Mouse (Mus musculus) embryo, embryonic 11 days (tissue): Measurements from ENCODE around the gene Olfr1368.

Source experiments
- DNase-seq: peaks from one replicate; pipeline ENCODE4 v3.0.0-alpha.2; 2015

Gene Olfr1368

DNA sequence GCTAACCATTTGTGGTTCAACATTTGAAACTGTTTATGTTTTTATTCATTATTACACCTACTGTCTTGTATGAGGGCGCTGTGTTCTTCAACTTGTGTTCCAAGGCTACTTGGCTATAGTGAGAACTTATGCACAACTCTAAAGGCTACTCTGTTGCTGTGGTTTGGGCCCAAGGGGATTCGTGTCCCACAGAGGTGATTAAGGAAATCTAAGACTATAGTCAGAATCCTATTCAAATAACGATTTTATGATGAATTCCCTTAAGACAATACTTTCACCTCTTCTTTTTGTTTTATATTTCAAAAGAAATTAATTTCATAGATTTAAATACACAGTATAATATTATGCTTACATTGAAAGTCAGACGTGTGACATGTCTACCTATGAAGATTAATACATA lies at the start of gene Olfr1368:
Olfr1368 (minus strand) TSS at position 101 of the 400 bp plus-strand sequence.
- no peak for DNase-seq

DNA sequence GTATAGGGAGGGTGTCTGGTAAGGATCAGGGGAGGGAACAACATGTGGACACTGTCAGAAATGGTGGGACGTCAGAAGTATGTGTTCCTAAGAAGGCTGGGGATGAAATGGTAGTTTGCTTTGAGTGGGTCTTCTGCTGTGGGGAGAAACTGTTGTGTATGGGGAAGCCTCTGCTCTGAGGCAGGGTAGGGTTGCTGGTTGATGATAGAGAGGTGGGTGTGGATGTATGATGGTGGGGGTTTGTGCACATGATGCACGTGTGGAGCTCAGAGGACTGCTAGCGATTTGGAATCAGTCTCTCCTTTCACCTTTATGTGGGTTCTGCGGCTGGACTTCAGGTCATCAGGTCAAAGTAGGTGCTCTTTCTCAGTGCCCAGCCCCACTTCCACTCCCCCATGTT lies 39.9 kb upstream of the Olfr1368 start:
- no peak for DNase-seq

DNA sequence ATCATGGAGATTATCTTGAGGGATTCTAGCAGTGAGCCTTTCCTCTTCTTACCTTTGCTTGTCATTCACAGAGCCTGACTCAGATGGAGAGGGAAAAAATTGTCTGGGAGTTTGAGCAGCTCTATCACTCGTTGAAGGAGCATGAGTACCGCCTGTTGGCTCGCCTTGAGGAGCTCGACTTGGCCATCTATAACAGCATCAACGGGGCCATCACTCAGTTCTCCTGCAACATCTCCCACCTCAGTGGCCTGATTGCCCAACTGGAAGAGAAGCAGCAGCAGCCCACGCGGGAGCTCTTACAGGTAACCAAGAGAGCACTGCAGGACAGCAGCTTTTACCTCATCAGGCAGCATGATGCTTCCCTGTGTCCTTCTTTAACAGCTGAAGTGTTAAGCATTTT lies 38.0 kb upstream of the Olfr1368 start:
- DNase-seq: no peak

DNA sequence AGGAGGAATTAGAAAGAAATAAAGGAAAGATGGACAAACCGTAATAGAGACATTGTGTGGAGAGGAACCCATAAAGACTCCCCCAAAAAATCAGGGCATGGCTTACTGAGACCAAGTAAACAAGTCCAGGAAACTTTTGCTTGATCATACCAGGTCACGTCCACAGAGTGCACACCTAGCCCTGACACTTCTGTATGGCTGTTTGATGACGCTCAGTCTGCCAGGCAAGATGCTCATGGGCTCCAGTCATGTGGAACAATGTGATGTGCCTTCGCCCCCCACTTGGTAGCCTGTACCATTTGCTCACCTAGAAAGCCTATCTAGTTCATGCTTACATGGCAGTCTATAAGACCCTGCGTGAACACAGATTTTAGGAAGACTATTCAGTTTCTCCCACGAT lies 37.4 kb upstream of the Olfr1368 start:
- DNase-seq: no peak

DNA sequence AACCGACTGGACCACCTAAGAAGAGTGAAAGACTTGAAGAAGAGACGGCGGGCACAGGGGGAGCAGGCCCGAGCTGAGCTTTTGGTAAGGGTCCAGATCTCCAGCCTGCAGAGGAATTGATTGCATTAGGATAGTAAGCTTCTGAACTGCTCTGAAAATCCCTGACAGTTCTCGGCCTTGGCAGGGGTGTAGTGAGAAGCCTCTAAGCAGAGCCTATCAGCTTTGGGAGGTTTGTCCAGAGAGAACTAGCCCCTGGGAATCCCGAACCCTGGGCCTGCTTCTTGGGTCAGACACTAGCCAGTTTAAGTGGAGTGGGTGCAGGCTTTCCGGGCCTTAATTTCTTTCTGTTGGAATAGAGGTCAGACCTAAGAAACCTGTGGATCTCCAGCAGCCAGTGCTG lies 36.3 kb upstream of the Olfr1368 start:
- no peak for DNase-seq

DNA sequence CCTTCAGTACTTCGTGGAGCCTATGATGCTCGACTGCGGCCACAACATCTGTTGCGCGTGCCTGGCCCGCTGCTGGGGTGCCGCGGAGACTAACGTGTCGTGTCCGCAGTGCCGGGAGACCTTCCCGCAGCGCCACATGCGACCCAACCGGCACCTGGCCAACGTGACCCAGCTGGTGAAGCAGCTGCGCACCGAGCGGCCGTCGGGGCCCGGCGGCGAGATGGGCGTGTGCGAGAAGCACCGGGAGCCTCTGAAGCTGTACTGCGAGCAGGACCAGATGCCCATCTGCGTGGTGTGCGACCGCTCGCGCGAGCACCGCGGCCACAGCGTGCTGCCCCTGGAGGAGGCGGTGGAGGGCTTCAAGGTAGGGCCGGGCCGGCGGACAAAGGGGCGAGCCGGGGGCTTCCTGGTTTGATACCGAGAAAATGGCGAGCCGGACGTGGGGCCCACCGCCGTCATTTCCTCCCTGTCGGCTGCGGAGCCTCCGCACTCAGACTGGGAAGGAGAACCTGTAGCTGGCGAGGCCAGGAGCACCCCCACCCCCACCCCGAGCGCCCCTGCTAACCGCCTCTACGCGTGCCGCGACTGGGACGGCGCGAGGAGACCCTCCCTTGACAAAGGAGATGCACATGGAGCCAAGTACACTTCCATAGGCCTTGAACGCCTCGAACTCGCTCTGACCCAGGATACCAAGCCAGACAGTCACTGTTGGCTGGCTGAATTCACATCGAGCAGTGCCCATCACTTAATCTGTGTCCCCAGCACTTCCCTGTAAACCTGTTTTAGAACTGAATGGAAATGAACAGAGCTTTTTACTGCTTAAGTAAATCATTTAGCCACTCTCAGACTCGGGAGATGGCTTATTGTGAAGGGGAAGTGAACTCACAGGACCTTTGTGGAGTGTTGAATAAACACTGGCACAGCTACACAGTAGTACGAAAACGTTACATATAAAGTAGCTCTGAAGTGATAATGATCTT lies 35.2 kb upstream of the Olfr1368 start:
- peak; percentile 78 for DNase-seq

DNA sequence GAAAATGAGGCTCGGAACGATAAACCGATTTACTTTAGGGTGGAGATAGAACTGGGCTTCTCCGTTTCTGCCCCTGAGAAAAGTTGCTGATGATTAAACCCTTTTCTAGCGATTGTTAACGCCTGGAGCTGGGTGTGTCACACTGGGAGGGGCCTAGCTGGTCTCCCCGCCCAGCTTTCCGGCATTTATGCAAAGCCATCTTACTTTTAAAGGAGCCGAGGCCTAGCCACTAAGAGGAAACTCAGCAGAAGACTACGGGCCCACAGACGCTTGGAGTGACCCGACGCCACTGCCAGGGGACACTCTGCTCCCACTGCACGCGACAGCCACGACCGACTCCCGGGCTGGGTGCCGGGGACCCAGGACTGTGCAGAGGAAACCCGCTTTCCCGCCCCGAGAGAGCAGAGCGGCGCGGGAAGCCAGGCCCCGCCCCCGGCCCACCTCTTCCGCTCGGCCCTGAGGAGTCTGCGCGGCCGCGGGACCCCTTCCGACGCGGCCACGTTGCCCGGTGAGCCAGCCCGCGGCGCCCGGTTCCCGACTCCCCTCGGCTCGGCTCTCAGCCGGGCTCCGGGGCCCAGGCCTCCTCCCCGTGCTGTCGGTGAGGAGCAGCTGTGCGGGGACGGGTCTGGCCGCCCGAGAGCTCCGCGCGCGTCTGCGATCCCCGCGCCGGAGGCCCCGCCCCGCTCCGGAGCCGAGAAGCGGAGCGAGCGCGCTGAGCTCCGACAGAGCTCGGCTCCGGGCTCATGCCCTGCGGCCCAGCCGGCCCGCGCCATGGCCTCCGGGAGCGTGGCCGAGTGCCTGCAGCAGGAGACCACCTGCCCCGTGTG lies 34.3 kb upstream of the Olfr1368 start:
- peak; percentile 93 for DNase-seq

DNA sequence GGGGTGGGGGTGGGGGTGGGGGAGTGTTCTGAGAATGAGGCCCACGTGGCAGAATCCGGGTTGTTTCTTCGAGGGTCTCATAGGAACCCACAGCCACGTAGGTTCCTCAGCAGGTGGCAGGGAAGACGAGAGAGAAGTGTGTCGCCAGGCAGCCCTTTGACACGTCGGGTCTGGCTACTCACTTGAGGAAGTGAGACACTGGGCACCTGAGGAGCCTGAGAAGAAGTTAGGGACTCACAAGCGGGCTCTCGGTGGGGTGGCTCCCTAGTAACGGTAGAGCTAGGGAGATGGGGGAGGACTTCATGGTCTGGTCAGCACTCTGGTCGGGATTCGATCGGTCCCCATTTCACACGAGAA lies 33.7 kb upstream of the Olfr1368 start, which contains the start of gene Trim27:
Trim27 (plus strand) TSS at position 79 of the 357 bp plus-strand sequence.
- no peak for DNase-seq

DNA sequence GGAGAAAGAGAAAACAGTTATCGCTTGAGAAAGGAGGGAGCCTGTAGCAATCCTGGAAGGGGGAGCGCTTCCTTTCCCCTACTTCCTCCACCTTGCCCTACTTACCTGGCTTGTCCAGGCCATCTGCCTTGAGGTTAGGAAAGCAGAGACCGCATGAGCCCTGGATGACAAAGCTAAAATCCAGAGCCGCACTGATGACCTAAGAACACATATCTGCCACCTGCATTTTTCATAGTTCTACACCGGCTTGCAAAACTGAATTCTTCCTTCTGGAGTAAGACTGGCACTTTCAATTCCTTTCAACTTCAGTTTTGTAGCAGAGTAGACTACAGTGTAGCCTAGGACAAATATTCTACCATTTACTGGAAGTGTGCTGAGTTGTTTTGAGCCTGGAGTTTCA lies 32.7 kb upstream of the Olfr1368 start:
- no peak for DNase-seq

DNA sequence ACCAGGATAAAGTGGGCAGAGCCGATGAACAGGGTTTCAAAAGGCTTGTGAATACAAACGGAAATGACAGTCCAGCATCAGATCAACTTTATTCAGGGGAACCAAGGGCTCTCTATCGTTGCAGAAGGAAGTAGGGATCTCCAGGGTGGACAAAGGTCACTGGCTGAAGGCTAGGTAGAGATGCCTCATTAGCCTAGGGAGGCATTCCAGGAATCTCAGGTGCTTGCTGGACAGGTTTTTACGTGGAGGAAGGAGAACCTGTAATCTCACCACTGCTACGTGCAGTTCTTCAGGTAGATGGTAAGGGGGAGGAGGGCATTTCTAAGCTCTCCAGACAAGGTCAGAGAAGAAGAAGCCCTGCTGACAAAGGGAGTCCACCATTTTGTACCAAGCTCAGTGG lies 32.0 kb upstream of the Olfr1368 start:
- DNase-seq: no peak

DNA sequence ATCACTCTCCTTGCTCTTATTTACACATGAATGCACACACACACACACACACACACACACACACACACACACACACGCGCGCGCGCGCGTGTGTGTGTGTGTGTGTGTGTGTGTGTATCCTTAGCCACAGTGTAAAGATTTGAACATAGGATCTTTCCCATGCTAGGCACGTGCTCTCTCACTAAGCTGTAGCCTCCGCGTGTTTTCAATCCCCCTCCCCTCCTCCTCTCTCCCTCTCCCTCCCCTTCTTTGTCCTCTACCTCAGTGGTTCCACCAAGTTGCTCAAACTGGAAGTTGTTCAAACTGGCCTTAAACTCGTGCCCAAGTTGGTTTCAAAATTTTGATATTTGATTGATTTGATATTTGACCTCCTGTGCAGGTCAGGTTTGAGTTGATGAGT lies 31.1 kb upstream of the Olfr1368 start:
- no peak for DNase-seq

DNA sequence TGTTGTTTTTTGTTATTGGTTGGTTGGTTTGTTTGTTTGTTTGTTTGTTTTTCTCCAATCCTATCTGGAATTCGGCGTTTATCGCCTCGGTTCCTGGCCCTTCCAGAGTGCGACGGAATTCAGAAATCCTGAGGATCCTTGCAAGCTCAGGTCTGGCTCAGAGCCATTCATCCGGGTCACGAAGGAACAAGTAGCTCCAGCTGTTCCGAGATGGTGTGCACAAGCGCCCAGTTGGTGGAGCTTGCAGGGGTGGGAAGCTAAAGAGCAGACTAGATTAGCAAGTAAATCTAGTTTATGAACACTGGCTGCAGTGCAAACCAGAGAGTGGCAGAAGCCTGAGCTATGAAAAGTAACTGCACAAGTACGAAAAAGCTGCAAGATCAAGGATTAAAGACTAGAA lies 27.4 kb upstream of the Olfr1368 start:
- DNase-seq: peak; percentile 87

DNA sequence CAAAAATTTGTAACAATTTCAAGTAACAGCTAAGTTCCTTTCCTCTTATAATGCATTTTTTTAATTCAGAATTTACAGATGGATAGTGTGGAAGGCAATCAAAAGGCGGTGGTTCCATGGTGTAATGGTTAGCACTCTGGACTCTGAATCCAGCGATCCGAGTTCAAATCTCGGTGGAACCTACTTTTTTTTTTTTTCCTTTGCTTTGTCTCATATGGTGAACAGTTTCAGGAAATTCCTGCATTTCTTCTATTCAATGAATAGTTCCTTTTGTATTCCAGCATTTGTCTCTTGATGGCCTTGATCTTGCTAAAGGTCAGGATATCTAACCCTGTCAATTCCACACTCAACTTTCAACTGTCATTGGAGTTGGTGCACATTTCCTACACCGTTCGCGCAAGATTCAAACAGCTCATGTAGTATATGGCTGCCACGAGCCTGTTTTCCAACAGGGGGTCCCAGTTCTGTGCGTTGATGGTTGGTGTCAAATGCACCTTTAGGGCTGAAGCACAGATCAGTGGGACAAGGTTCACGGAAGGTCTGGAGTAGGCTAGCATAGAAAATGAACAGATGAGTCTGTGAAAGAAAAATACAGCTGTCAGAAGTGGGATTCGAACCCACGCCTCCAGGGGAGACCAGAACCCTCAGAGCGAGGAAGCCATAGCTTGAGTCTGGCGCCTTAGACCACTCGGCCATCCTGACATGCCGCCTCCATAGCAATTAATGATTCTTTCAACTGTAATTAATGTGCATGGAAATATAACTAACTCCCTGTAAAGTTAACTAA lies 26.8 kb upstream of the Olfr1368 start:
- peak; percentile 86 for DNase-seq

DNA sequence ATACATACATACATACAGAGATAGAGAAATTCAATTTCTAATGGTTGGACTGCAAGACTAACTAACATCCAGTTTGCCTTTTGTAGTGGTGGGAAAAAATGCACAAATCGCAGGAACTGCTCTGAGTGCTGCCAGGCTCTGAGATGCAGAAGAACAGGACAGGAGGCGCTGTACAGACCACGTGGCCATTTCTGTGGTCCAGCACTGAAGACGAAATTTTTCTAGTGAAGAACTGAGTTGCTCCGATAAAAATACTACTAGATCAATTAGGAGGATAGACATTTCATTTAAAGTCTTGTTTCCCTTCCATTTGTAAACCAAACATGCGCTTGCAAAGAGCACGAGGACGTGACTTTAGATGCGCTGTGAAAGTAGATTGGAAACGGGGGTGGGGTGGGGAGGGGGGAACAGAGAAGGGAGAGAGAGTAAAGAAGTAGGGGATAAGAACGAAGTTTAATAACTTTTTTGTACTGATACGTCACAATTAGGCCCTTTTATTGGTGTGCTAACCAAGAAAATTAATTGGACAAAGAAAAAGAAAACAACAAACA lies 26.0 kb upstream of the Olfr1368 start:
- peak; percentile 80 for DNase-seq

DNA sequence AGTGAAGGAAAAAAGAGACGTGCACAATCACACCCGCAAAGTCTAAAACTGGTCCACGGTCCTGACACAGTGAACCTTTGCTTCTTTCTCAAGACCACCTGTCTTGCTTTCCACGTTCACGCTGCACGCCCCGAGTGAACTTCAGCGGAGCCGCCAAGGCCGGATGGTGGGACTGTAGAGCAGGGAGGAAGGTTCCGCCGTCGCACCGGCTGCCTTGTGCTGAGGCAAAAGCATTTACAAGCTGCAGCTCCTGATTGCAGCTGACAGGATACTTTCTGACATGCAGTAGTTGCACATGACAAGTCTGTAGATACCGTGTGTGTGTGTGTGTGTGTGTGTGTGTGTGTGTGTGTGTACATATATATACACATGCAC lies 25.5 kb upstream of the Olfr1368 start:
- DNase-seq: peak; percentile 60

DNA sequence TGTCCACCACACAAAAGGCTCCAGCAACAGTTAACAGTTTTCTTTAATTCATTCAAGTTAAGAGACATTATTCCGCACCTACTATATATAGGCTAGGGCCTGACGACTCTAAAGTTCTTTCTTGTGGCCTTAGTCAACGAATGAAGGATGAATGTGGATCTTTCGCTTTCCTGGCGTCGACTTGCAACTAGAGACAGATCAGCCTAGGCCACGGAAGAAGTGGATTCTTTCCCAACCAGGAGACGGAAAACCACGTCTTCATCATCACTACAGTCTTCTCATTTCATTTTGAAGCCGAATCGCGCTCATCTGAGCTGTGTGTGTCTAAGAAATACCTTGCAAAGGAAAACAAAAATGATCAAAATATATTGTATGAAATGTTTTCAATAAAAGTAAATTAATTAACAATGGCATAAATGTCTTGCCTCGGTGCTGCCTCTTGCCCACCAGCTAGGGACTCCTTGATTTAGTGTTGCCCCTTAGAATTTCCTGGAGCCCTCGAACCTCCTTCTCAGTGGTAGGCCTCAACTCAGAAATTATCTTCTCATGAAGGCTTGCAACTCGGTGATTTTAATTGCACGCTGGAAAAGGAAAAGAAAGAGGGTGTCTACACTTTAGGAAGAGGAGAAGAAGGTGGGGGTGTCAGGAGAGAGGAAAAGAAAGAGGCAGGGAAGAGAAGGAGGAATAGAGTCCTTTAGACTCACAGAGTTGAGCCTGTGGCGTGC lies 24.9 kb upstream of the Olfr1368 start:
- DNase-seq: no peak

DNA sequence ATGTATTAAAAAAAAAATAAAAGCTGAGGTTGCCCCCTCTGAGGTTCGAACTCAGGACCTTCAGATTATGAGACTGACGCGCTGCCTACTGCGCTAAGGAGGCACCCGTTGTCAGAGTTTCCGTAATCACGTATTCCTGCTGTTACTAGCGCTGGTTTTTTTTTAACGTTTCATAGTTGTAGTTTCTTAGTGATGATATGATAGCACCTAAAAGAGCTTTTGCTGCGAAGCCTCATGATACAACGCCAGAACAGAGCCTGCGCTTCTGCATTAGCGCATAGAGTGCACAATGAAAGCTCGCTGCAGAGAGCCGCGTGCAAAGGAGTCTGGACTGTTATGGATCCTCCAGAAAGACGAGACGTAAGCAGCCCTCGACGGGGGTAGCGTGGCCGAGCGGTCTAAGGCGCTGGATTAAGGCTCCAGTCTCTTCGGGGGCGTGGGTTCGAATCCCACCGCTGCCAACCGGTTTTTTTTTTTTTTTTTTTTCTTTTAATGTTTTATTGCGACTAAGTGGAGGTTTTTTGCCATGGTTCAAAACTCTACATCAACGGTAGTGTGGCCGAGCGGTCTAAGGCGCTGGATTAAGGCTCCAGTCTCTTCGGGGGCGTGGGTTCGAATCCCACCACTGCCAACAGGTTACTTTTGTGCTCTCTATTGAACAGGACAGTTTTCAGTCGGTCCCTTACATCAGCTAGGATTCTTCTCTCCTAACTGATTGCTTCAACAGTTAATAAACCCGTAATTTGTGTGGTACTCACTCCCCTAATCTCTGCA lies 24.2 kb upstream of the Olfr1368 start:
- DNase-seq: peak; percentile 85

DNA sequence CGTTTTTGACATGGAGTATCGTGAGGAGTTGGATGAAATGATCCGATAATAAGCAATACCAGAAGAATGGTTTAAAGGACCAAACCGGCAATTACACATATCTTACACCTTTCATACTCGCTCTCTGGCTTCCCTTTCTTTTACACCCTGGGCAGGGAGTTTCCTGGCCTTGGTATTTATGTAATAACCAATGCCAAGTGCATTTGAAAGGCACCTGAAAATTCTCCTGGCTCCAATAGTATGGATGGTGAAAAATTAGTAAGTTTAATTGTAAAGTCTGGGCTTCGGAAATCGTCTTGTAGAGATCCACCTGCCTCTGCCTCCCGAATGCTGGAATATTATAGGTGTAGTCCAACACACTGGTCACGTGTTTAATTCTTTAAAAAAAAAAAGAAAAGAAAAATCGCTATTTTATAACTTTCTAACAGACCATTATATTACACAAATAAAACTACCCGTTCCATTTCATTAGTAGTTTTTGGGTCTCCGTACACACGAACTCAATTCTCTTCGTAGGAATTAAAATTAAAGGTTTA lies 23.5 kb upstream of the Olfr1368 start:
- no peak for DNase-seq

DNA sequence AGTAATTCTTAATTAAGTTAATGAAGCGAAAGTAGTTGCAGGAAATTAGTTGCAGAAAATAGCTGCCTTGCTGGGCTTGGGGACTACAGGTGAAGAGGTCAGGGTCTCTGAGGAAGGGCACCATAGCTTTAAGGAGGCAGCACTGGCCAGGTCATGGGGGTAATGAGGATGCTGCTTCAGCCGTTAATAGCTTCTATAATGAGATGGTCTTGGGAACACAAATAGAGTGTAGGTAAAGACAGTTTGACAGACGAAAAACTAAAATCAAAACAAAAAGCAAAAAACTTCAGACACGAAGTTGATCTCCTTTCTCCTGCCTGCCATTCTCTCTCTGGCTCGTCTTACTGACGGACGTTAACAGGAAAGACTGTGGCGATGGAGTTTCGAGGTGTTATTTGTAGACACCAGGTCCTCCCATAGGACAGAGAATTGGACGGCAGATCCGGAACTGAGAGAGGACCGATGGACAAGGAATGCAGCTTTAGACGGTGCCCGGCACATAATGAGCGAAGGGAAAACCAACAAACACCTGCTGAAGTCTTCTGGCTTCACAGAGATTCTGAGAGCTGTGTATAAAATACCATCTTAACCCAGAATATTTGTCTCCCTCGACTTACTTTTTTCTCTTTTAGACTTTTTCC lies 22.8 kb upstream of the Olfr1368 start:
- peak; percentile 64 for DNase-seq

DNA sequence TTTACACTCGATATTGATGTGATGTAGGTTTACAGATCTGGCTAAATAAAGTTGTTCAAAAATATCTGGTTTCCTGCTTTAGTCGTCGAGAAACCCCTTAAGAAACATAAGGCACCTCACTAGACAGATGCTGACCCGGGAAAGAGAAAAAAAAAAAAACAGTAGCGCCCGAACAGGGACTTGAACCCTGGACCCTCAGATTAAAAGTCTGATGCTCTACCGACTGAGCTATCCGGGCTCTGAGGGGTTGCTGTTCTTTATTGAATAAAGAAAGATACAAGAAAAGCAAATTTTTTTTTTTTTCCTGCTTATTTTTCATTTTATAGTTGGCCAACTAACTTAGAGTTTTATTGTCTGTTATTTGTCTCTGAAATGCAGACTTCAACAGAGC lies 22.2 kb upstream of the Olfr1368 start:
- DNase-seq: peak; percentile 65
